Mouse (Mus musculus): ENCODE data around the gene Tgtp1. TPM values are rescaled to one million over a fixed set of nuclear protein-coding genes. Genes with fewer than 3 reads are reported as not detected.
"Not testable (repeated sequence)": the region's sequence is repeated elsewhere in the genome, so short reads cannot be mapped to it uniquely, and the experiment has no call there.

Tgtp1 gene
- not detected in 2 replicates for polyA plus RNA-seq (2014; fragmentation: Nextera tagmentation; extraction: Ambion mirVana)

DNA sequence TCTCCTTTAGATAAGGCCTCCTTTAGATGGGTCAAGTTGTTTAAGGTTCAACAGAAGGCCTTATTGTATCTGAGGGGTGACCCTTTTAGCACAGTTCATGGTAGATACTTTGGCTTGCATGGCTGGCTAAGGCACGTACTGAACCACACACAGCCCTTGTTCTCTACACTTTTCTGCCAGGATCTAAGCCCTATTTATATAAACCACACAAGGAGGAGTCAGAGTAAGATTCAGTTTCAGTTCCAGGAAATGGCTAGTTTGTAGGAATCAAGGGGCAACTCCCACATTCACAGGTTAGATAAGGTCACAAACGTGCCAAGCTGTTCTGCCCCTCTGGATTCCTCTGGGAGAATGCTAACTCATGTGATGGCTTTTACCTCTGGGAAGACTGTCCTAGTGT is at the start of gene Tgtp1:
Tgtp1 (minus strand) TSS at position 155 of the 400 bp plus-strand sequence.
- not testable (repeated sequence) for ATAC-seq (ENCODE audit: low FRiP score); H3K4me3 ChIP-seq (replicated peaks; ENCODE audit: low read length)
- WGBS: 78% methylated on average over 2 of the region's 2 CpGs

DNA sequence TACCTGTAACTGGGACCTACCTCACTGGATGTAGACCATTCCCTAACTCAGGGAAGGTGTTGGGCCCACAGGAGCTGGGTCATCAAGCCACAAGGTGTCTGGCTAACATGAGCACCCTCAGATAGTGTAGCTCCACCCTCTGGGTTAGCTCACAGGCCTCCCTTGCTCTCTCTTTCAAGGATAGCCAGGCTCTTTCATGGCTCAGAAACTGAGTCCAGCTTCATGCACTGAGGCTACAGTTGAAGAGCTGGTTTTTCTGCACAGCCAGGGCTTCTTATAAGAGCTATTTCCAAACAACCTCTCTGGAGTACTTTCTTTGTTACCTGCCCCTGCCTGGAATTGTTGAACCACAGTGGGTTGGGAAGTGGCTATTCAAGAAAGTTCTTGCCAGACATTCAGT is 18.1 kb upstream of the Tgtp1 start:
- not testable (repeated sequence) for H3K27ac ChIP-seq; H3K36me3 ChIP-seq (replicated peaks; ENCODE audit: control insufficient read depth, insufficient read depth); ATAC-seq (ENCODE audit: low FRiP score)

More for the DNA sequence above, at the start of gene Tgtp1:
- not testable (repeated sequence) for H3K4me2 ChIP-seq (replicated peaks); H3K9ac ChIP-seq; H3K36me3 ChIP-seq (replicated peaks; ENCODE audit: control insufficient read depth, insufficient read depth); H3K27ac ChIP-seq; H3K27me3 ChIP-seq (ENCODE audit: control insufficient read depth, insufficient read depth, low read length); DNase-seq (ENCODE audit: low spot score); H3K9me3 ChIP-seq (ENCODE audit: control insufficient read depth, low read length); H3K4me1 ChIP-seq (replicated peaks; ENCODE audit: control insufficient read depth, insufficient read depth, low read length)

DNA sequence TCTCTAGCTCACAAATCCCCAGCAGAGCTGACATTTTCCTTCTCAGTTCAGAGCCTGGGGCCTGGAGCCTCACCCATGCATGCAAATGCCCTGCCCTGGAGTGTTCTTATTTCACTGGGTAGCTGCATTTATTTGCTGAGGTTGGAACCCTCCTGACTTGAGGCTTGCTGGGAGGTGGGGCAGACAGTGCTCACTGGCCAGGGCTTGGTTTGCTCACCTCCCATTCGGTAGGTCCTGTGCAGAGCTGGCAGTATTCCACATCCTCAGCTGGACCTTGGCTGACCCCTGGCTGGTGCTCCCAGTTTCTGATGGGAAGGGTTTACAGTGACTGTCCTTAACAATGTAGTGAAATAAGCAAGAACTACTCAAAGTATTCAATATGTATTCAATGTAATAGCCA is 12.8 kb upstream of the Tgtp1 start:
- not testable (repeated sequence) for H3K36me3 ChIP-seq (replicated peaks; ENCODE audit: control insufficient read depth, insufficient read depth); H3K9me3 ChIP-seq (ENCODE audit: control insufficient read depth, low read length); H3K27me3 ChIP-seq (ENCODE audit: control insufficient read depth, insufficient read depth, low read length); H3K4me1 ChIP-seq (replicated peaks; ENCODE audit: control insufficient read depth, insufficient read depth, low read length); DNase-seq (ENCODE audit: low spot score); ATAC-seq (ENCODE audit: low FRiP score); H3K4me3 ChIP-seq (replicated peaks; ENCODE audit: low read length); H3K4me2 ChIP-seq (replicated peaks); H3K9ac ChIP-seq; H3K27ac ChIP-seq
- 42% methylated on average over 1 of the region's 1 CpGs for WGBS

More for the DNA sequence above, 18.1 kb upstream of the Tgtp1 start:
- H3K9me3 ChIP-seq (ENCODE audit: control insufficient read depth, low read length); H3K4me3 ChIP-seq (replicated peaks; ENCODE audit: low read length); H3K4me1 ChIP-seq (replicated peaks; ENCODE audit: control insufficient read depth, insufficient read depth, low read length); H3K4me2 ChIP-seq (replicated peaks); H3K27me3 ChIP-seq (ENCODE audit: control insufficient read depth, insufficient read depth, low read length); DNase-seq (ENCODE audit: low spot score); H3K9ac ChIP-seq: not testable (repeated sequence)

DNA sequence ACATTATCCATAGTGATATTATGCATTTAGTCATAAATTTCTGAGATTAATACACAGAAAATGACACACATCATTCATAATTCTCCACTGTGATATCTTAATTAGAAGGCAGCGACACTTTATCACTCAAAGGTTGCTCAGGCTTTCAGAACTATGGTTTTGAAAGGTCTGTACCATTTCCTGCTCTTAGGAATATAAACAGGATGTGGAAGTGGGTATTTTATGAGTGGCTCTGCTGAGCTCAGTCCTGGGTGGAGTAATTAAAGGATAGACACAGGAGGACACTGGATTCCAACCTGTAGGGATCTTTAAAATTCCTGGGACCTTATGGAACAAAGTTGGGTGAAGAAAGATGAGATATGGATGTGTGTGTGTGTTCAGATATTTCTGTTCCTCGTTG is 12.3 kb upstream of the Tgtp1 start:
- not testable (repeated sequence) for H3K4me1 ChIP-seq (replicated peaks; ENCODE audit: control insufficient read depth, insufficient read depth, low read length); H3K9me3 ChIP-seq (ENCODE audit: control insufficient read depth, low read length); H3K27ac ChIP-seq; DNase-seq (ENCODE audit: low spot score); H3K27me3 ChIP-seq (ENCODE audit: control insufficient read depth, insufficient read depth, low read length); H3K4me3 ChIP-seq (replicated peaks; ENCODE audit: low read length); H3K9ac ChIP-seq; H3K36me3 ChIP-seq (replicated peaks; ENCODE audit: control insufficient read depth, insufficient read depth); ATAC-seq (ENCODE audit: low FRiP score); H3K4me2 ChIP-seq (replicated peaks)
- WGBS: 75% methylated on average over 2 of the region's 2 CpGs

DNA sequence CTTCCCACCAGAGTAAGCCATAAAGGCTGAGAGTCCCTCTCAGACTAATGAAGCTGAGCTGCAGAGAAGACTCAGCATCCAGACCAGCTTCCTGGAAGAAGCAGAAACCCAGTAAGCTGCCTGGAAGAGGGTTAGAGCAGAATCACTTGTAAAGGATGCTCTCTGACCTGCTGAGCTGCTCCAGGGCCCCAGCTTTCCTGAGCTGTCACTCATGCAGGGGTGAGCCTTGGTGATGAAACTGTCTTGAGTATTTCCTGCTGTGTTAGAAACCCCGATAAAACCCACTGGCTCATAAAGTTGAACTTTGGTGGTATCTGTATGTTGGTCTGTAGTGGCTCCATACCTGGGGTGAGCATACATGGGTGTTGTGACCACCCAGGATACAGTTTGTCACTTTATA is 6.4 kb upstream of the Tgtp1 start:
- H3K36me3 ChIP-seq (replicated peaks; ENCODE audit: control insufficient read depth, insufficient read depth); H3K4me2 ChIP-seq (replicated peaks); H3K9me3 ChIP-seq (ENCODE audit: control insufficient read depth, low read length); H3K27me3 ChIP-seq (ENCODE audit: control insufficient read depth, insufficient read depth, low read length); ATAC-seq (ENCODE audit: low FRiP score); H3K27ac ChIP-seq; H3K4me1 ChIP-seq (replicated peaks; ENCODE audit: control insufficient read depth, insufficient read depth, low read length); H3K4me3 ChIP-seq (replicated peaks; ENCODE audit: low read length); DNase-seq (ENCODE audit: low spot score); H3K9ac ChIP-seq: not testable (repeated sequence)
- WGBS: 96% methylated on average over 1 of the region's 1 CpGs

DNA sequence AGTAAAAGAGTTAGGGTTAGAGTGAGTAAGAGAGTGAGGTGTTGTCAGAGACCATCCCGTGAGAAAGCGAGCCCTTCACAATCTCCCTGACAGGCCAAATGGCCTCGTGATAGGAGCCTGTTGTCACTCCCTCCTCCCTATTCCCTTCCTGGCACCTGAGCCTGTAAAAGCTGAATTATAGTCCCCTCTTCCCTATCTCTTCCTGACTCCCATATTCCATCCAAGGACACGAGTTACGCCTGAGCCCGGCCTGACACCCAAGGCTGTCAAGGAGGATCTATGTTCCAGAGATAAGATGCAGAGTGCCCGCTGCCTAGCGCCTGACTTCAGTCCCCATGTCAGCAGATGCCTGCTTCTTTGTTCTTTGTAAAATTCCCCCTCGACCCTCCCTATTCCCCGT is 676 bp downstream of the Tgtp1 start:
- whole genome bisulfite sequencing: 50% methylated on average over 10 of the region's 10 CpGs
- H3K36me3 ChIP-seq (replicated peaks; ENCODE audit: control insufficient read depth, insufficient read depth); H3K27me3 ChIP-seq (ENCODE audit: control insufficient read depth, insufficient read depth, low read length); ATAC-seq (ENCODE audit: low FRiP score); H3K4me2 ChIP-seq (replicated peaks); H3K4me1 ChIP-seq (replicated peaks; ENCODE audit: control insufficient read depth, insufficient read depth, low read length); H3K9ac ChIP-seq; H3K27ac ChIP-seq; H3K9me3 ChIP-seq (ENCODE audit: control insufficient read depth, low read length); DNase-seq (ENCODE audit: low spot score); H3K4me3 ChIP-seq (replicated peaks; ENCODE audit: low read length): not testable (repeated sequence)

DNA sequence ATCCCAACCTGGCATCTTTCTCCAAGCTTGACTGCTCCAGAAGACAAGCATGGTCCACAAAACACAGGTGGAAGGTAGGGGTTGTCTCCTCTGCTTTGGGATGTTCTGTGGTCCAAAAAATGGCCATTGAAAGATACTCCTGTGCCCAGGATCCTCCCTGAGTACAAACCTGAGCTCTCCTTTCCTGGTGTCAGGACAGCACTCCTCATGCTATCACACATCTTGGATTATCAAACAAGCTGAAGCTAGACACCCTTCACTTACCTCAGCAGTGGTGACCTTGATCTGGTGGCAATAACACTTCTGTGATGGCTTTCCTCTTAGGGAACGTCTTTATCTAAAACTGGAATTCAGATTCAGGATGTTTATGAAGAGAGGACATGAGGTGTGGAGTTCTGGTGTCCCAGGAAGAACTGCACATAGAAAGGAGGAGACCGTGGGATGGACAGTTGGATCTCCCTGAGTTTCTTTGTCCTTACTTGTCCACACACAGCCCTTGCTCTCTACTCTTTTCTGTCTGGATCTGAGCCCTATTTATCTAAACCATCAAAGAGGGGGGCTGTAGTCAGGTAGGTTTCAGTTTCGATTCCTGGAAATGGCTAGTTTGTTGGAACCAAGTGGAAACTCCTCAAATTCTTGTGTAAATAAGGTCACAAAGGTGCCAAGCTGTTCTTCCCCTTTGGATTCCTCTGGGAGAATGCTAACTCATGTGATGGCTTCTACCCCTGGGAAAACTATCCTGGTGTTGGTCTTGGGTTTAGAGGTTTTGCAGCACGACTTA is 2.0 kb downstream of the Tgtp1 start, which contains the start of gene Gm12185:
Gm12185 (minus strand) TSS at position 487 of the 781 bp plus-strand sequence.
- H3K36me3 ChIP-seq (replicated peaks; ENCODE audit: control insufficient read depth, insufficient read depth); H3K27me3 ChIP-seq (ENCODE audit: control insufficient read depth, insufficient read depth, low read length); H3K4me2 ChIP-seq (replicated peaks); H3K4me1 ChIP-seq (replicated peaks; ENCODE audit: control insufficient read depth, insufficient read depth, low read length); ATAC-seq (ENCODE audit: low FRiP score); DNase-seq (ENCODE audit: low spot score); H3K9me3 ChIP-seq (ENCODE audit: control insufficient read depth, low read length); H3K27ac ChIP-seq; H3K4me3 ChIP-seq (replicated peaks; ENCODE audit: low read length); H3K9ac ChIP-seq: not testable (repeated sequence)
- WGBS: 61% methylated on average over 4 of the region's 4 CpGs

DNA sequence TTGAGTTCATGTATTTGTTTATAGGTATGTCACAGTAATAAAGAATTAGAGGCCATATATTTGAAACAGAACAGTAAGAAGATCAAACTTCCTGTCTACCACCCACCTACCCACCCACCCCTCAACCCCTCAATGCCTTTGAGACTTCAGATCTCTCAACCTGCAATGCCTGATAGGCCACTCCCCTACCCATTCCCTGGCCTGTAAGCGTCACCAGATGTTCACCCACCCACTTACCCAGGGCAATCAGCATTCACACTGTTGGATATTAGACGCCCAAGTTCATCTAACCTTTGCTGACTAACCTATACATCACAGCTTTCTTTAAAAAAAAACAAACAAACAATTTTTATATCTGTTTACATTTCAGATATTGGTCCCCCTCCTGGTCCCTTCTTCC is 4.0 kb downstream of the Tgtp1 start:
- H3K4me1 ChIP-seq (replicated peaks; ENCODE audit: control insufficient read depth, insufficient read depth, low read length); ATAC-seq (ENCODE audit: low FRiP score); H3K36me3 ChIP-seq (replicated peaks; ENCODE audit: control insufficient read depth, insufficient read depth); H3K27ac ChIP-seq; H3K4me3 ChIP-seq (replicated peaks; ENCODE audit: low read length); H3K9me3 ChIP-seq (ENCODE audit: control insufficient read depth, low read length); H3K9ac ChIP-seq; H3K27me3 ChIP-seq (ENCODE audit: control insufficient read depth, insufficient read depth, low read length); H3K4me2 ChIP-seq (replicated peaks); DNase-seq (ENCODE audit: low spot score): not testable (repeated sequence)
- WGBS: 92% methylated on average over 1 of the region's 2 CpGs

DNA sequence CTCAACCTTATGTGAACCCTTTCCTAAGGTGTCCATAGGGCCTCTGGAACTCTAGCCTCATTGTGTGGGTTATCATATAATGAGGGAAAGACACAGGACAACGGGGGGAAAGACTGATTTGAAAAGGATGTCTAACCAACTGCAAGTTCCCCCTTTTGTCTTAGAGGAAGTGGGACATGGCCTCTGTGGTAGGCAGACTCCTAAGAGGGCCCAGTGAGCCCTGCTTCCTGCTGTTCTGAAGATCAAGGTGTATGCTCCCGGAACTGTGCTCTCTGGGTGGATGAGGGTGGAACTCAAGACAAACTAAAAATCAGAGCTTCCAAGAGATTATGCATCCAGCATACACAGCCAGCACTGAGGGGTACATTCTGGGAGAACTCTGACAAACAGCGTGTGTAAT is 5.8 kb downstream of the Tgtp1 start:
- H3K4me3 ChIP-seq (replicated peaks; ENCODE audit: low read length); H3K9ac ChIP-seq; H3K27ac ChIP-seq; H3K4me2 ChIP-seq (replicated peaks); DNase-seq (ENCODE audit: low spot score); ATAC-seq (ENCODE audit: low FRiP score); H3K4me1 ChIP-seq (replicated peaks; ENCODE audit: control insufficient read depth, insufficient read depth, low read length); H3K9me3 ChIP-seq (ENCODE audit: control insufficient read depth, low read length); H3K36me3 ChIP-seq (replicated peaks; ENCODE audit: control insufficient read depth, insufficient read depth); H3K27me3 ChIP-seq (ENCODE audit: control insufficient read depth, insufficient read depth, low read length): not testable (repeated sequence)
- WGBS: 74% methylated on average over 2 of the region's 3 CpGs

Data from hindbrain, embryonic 14.5 days (tissue).